Mouse (Mus musculus) heart, embryonic 16.5 days (tissue): ENCODE data around the gene Epm2a. TPM values are rescaled to one million over a fixed set of nuclear protein-coding genes. Genes with fewer than 3 reads are reported as not detected.
"Not testable (repeated sequence)": the region's sequence is repeated elsewhere in the genome, so short reads cannot be mapped to it uniquely, and the experiment has no call there.

Source experiments
- ATAC-seq: fragments of 200-750 bp; cut with Nextera tagmentation; replicated peaks from 2 replicates; pipeline ENCODE4 v1.8.0; 2017; ENCODE audit warnings: moderate number of reproducible peaks; ENCODE audit not compliant: insufficient read depth, low FRiP score; ENCODE audit errors: extremely low read depth
- H3K27ac ChIP-seq: fragments of 300-500 bp; sonication (generic); 2 replicates; pipeline ENCODE4 v1.5.1; 2014; ENCODE audit warnings: mild to moderate bottlenecking, low read length, control low read depth, moderate library complexity
- H3K27me3 ChIP-seq: fragments of 300-500 bp; sonication (generic); 2 replicates; pipeline ENCODE4 v1.6.1; 2014; ENCODE audit warnings: low read length, mixed read lengths; ENCODE audit not compliant: control insufficient read depth, insufficient read depth
- H3K36me3 ChIP-seq: fragments of 300-500 bp; sonication (generic); 2 replicates; pipeline ENCODE4 v1.6.1; 2014; ENCODE audit not compliant: control insufficient read depth, insufficient read depth
- H3K4me1 ChIP-seq: fragments of 300-500 bp; sonication (generic); 2 replicates; pipeline ENCODE4 v1.6.1; 2014; ENCODE audit warnings: low read length, mixed read lengths; ENCODE audit not compliant: control insufficient read depth, insufficient read depth
- H3K4me2 ChIP-seq: fragments of 300-500 bp; sonication (generic); 2 replicates; pipeline ENCODE4 v1.6.1; 2014; ENCODE audit warnings: low read depth, mild to moderate bottlenecking, control low read depth, low read length
- H3K4me3 ChIP-seq: fragments of 300-500 bp; sonication (generic); 2 replicates; pipeline ENCODE4 v1.5.1; 2014; ENCODE audit warnings: mild to moderate bottlenecking, control low read depth, low read length
- H3K9ac ChIP-seq: fragments of 300-500 bp; sonication (generic); 2 replicates; pipeline ENCODE4 v1.6.1; 2014; ENCODE audit warnings: low read length, control low read depth
- H3K9me3 ChIP-seq: fragments of 300-500 bp; sonication (generic); replicated peaks from 2 replicates; pipeline ENCODE4 v1.6.1; 2016; ENCODE audit warnings: low read length; ENCODE audit not compliant: control insufficient read depth
- WGBS: fragments of 180-500 bp; shearing (Covaris S2); extraction: QIAGEN DNeasy Blood & Tissue Kit; methylation state at CpG from one replicate; pipeline ENCODE4 v1.1.7; 2014; 5-methylcytosine and 5-hydroxymethylcytosine counted together
- polyA plus RNA-seq: library from polyadenylated mRNA; unstranded; fragments of >200 nt; fragmentation: Nextera tagmentation; extraction: Ambion mirVana; gene quantifications from 2 replicates; pipeline ENCODE4 v1.2.1, GENCODE M21; 2015

Epm2a gene
- polyA plus RNA-seq, 1 experiment from 2014 or later = 0.91 TPM

DNA sequence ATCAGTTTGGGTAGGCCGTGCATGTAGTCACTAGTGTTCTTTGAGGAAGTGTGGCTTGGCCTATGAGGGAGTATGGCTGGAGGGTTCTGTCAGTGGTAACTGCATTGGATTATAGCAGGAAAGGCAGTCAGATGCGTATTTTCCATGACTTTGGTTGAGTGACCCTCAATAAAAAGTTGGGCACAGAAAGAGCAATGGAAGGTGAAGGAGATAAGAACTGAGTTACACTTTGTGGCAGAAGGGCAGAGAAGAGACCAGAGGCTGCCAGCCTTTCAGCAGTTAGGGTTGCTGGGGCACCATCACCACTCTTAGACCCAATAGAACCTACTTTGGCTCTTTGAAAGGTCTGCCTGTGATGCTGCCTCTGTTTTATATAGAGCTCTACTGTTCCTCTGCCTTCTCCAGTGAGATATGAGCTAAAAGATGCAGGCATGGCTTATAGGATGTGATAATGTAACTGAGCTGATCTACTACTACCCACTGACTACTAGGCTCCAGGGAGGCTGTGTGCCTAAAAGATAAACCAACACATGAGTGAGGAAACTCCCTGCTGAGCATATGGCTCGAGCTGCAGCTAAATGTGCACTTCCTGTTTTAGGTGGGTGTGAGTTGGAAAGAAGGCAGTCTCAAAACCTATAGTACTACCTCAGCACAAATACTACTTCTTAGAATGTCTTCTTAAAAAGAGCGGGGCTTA is 19.9 kb upstream of the Epm2a start:
- 73% methylated on average over 4 of the region's 4 CpGs for WGBS
- Histone ChIP-seq H3K9me3 (no peaks in the 10 kb centered on the region), H3K4me2 (no peak overlapping the region), H3K27me3 (no peaks in the 10 kb centered on the region), H3K4me3 (no peak overlapping the region), H3K4me1 (no peaks in the 10 kb centered on the region), H3K36me3 (no peaks in the 10 kb centered on the region), H3K27ac (no peak overlapping the region), H3K9ac (no peak overlapping the region)
- ATAC-seq = no peak

DNA sequence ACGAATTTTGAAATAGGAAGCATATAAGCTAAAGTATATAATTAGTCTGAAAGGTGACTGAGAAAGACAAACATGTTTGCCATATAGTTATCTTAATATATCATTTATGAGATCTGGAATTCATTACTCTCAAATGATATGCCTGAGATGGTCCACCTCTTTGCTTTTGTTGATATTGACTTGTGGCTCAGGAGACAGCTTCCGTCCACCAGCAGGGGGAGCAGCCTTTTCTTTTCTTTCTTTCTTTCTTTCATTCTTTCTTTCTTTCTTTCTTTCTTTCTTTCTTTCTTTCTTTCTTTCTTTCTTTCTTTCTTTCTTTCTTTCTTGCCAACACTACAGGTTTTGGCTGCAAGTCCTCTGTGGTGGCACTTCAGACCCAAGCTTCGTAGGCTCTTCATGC is 16.7 kb upstream of the Epm2a start:
- no peak overlapping the region for H3K4me2 ChIP-seq
- H3K4me1 ChIP-seq = no peaks in the 10 kb centered on the region
- H3K36me3 ChIP-seq = no peaks in the 10 kb centered on the region
- H3K27me3 ChIP-seq = no peaks in the 10 kb centered on the region
- H3K9me3 ChIP-seq = no peaks in the 10 kb centered on the region
- no peak overlapping the region for H3K9ac ChIP-seq
- no peak overlapping the region for H3K27ac ChIP-seq
- no peak overlapping the region for H3K4me3 ChIP-seq
- whole genome bisulfite sequencing = 86% methylated on average over 3 of the region's 3 CpGs
- ATAC-seq = no peak

DNA sequence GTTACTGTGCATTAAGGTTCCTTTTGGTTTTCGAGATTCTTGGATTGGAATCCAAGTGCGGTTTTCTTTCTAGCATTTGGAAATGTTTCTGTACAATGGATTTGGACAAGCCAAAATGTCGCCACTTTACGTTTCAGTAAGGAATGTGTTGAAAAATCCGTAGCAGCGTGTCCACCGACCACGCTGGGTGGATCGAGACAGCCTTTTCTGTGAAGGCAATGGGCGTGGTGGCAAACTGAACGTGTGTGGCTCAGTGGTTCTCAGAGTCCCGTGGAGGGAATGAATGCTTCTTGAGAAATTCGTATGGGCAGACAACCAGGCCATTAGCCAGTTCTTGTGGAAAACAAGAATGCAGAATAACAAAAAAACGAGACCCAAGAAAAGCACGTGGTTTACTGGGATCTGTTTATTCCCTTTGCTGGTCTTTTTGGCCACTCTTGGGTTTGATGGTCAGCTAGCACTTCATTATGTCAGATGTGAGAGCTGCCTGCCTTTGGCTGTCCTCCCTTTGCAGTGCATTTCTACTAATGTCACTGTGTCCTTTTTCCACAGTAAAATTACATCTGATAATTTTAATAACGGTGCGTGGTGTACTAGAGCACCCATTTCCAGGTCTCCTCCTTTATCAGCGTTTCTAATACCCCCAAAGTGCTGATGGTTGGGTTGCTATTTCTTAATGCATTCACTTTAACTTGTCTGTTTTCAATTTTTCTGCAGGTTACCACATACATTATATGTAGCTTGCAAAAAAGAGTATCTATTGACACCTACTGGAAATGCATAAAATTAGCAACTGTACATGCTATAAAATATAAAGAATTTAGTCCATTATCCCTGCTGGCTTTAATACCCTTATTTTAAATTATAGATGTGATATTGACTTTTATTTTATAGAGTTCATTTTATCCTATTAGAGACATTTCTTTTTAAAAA is 1.6 kb downstream of the Epm2a start:
- H3K27ac ChIP-seq = no peak overlapping the region
- 0 out of 2 replicates have a peak, but pooled peaks cover 3% of the 10 kb centered on the region for H3K4me1 ChIP-seq
- H3K4me3 ChIP-seq = no peak overlapping the region
- 76% methylated on average over 18 of the region's 18 CpGs for WGBS
- ATAC-seq = no peak
- H3K36me3 ChIP-seq = no peaks in the 10 kb centered on the region
- no peak overlapping the region for H3K9ac ChIP-seq
- H3K27me3 ChIP-seq = no peaks in the 10 kb centered on the region
- H3K9me3 ChIP-seq = no peaks in the 10 kb centered on the region
- peak overlapping the region; percentile 15; the same call in 1 of the 2 replicates for H3K4me2 ChIP-seq

DNA sequence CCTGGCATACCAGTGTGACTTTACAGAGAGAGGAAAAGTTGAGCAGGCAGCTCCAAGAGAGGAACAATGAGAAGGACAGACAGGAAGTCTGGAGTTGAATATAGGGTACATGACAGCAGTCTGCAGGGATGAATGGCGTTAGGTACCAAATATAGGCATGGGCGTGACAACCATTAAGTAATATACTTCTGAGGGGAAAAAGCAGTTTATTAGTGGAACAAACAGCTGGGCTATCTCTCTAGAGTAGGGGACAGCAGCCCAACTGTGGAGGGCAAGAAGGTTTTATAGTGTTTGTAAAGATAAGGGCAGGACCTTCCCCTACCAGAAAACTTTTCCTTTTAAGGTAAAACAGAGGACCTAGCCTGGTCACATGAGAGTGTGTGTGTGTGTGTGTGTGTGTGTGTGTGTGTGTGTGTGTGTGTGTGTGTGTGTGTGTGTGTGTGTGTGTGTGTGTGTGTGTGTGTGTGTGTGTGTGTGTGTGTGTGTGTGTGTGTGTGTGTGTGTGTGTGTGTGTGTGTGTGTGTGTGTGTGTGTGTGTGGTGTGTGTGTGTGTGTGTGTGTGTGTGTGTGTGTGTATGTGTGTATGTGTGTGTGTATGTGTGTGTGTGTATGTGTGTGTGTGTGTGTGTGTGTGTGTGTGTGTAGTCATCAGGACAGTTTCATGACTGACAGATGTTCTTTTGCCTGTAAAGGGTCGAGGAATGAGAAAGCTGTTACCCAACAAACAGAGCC is 7.2 kb downstream of the Epm2a start:
- not testable (repeated sequence) for H3K4me2 ChIP-seq, H3K9me3 ChIP-seq, H3K4me3 ChIP-seq, H3K36me3 ChIP-seq, H3K9ac ChIP-seq, H3K27me3 ChIP-seq, ATAC-seq, H3K4me1 ChIP-seq, H3K27ac ChIP-seq
- 61% methylated on average over 3 of the region's 3 CpGs for WGBS

DNA sequence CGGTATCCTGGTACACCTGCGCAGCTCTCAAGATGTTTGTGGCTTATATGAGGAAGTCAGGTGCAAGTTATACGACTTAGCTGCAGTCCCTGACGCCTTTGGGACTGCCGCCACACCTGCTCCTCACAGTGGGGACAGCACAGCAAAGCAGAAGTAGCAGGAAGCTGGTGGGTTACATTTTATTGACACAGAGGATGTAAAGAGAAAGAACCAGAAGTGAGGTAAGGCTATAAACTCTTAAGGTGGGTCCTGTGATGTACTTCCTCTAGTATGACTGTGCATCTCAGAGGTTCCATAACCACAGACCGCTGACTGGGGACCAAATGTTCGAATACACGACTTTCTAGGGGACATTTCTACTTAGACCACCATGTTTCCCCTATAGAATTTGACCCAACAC is 11.4 kb downstream of the Epm2a start:
- 88% methylated on average over 7 of the region's 8 CpGs for WGBS
- H3K9ac ChIP-seq = no peak overlapping the region
- no peak overlapping the region for H3K27ac ChIP-seq
- no peak overlapping the region for H3K4me3 ChIP-seq
- H3K27me3 ChIP-seq = no peaks in the 10 kb centered on the region
- H3K4me1 ChIP-seq = no peaks in the 10 kb centered on the region
- ATAC-seq = no peak
- H3K9me3 ChIP-seq = no peaks in the 10 kb centered on the region
- no peaks in the 10 kb centered on the region for H3K36me3 ChIP-seq
- H3K4me2 ChIP-seq = no peak overlapping the region

DNA sequence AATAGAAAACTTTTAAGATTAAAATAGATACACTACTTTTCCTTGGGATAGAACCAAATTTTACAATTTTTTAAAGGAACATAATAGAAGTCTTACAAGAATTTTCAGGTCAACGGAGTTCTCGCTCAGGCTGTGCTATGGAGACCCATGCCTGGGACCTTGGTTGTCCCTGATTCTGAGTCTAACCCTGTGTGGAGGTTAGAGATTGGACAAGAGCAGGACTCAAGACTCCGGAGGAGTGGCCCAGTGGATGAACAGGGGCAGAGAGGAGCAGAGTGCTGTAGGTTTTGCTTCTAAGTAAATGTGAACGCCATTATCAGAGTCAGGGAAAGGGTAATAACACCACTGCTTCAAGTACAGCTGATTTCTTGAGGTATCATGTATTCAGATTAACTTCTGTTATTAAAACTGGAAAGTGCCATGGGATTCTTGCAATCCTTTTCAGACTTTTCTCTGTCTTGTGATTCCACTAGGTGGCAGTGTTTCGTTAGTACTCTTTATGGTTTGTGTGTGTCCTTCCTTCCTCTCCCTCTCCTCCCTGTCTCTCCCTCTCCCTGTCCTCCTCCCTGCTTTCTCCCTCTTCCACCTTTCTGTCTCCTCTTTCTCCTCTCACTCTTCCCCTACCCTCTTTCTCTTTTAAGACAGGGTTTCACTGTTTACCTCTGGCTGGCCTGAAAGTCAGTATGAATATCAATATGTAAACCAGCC is 18.9 kb downstream of the Epm2a start:
- no peaks in the 10 kb centered on the region for H3K36me3 ChIP-seq
- 57% methylated on average over 5 of the region's 5 CpGs for WGBS
- H3K4me1 ChIP-seq = no peaks in the 10 kb centered on the region
- no peak overlapping the region for H3K4me3 ChIP-seq
- ATAC-seq = no peak
- no peaks in the 10 kb centered on the region for H3K9me3 ChIP-seq
- no peaks in the 10 kb centered on the region for H3K27me3 ChIP-seq
- no peak overlapping the region for H3K9ac ChIP-seq
- H3K4me2 ChIP-seq = no peak overlapping the region
- no peak overlapping the region for H3K27ac ChIP-seq

DNA sequence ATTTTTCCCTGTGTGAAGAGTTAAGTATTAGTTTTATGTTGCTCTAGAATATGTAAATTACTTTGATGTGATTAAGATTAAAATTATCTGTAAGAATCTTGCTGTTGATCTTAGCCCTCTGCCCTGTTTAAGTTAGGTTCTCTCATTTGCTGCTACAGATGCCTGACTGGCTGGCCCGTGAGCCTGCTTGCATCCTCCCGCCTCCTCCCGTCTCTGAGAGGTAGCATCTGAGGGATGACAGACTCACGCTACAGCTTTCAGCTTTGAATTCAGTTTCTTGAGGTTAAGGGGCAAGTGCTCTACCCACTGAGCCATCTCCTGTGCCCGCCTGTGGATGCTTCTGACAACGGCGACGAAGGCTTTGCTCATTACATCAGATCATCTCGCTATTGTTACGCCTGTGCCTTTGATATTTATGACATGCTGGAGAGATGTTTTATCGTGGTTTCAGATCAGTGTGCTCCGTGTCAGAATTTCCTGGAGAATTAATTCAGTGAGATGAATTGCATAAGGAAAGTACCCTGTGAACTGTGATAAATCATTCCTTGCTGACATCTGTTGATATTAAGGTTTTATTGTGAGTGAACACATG is 19.8 kb downstream of the Epm2a start:
- no peaks in the 10 kb centered on the region for H3K36me3 ChIP-seq
- ATAC-seq = no peak
- H3K9me3 ChIP-seq = no peaks in the 10 kb centered on the region
- H3K9ac ChIP-seq = no peak overlapping the region
- WGBS = 76% methylated on average over 12 of the region's 12 CpGs
- H3K27me3 ChIP-seq = no peaks in the 10 kb centered on the region
- no peak overlapping the region for H3K4me3 ChIP-seq
- no peak overlapping the region for H3K27ac ChIP-seq
- no peak overlapping the region for H3K4me2 ChIP-seq
- no peaks in the 10 kb centered on the region for H3K4me1 ChIP-seq

DNA sequence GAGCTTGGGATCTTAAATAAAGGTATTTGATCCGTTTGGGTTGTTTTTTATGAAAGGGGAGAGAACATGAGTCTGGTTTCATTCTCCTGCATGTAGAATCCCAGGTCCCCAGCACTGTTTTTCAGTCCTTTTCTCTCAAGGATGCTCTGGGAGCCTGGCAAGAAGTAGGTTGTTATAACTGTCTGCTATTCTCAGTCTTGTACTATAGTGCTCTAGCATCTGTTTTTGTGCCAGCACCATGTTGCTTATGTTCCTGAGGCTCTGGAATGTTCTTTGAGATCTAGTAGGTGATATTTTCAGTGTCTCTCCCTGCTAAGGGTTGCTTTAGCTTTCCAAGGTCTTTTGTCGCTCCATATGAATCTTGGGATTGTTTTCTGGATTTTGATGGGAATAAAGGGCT is 38.1 kb downstream of the Epm2a start:
- WGBS = 73% methylated on average over 2 of the region's 2 CpGs
- no peak overlapping the region for H3K4me2 ChIP-seq
- H3K9me3 ChIP-seq = no peaks in the 10 kb centered on the region
- no peak overlapping the region for H3K27ac ChIP-seq
- H3K4me1 ChIP-seq = no peaks in the 10 kb centered on the region
- H3K27me3 ChIP-seq = no peaks in the 10 kb centered on the region
- ATAC-seq = no peak
- no peaks in the 10 kb centered on the region for H3K36me3 ChIP-seq
- H3K4me3 ChIP-seq = no peak overlapping the region
- no peak overlapping the region for H3K9ac ChIP-seq
